Mouse (Mus musculus): ENCODE results near the gene Tdrkh.

GRCm38 (mm10) chr3:94457055-94457454, 44.0 kb downstream of the Tdrkh start:
- TF ChIP-seq TAL1 (IDR thresholded peaks at IDR 0.05; ENCODE audit: low read length): no peak
- TF ChIP-seq GATA1 (IDR thresholded peaks at IDR 0.05; ENCODE audit: low read length): no peak

Measured in erythroblast, embryonic 14.5 days (primary cell).